Mouse (Mus musculus): ENCODE data around the gene Ptgir.

Gene Ptgir

DNA sequence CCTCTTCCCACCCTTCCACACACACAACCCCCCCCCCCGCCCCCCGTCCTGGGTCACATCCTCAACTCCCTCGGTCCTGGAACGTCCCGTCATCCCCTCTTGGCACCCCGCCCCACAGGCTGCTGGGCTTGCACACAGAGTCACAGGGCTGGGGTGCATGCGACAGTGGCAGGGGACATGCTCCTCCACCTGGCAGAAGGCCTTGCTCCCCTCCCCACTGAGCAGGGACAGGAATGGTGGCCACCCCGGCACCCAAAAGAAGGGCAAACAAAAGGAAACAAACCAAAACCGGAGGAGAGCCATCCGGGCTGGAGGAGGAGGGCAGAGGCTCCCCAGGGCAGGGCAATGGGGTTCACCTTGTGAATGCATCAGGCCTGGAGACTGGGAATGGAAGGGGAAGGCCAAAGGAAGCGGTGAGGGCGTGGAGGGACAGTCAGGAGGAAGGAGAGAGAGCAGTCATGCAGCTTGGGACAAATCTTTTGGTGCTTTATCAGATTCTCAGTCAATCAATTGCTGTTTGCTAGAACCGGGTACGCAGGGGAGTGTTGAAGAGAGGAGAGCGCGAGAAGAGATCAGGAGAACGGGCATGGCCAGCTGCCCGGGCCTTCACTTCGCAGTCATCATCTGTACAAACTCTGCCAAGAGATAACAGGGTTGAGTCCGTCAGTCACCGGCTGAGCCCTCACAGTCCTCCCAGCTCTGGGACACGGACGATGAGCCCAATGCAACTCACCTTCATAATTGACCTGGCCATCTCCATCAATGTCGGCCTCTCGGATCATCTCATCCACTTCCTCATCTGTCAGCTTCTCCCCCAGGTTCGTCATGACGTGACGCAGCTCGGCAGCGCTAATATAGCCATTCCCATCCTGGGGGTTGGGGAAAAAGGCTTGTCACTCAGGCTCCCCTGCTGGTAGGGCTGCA is 10.3 kb downstream of the Ptgir start:
- no peak for DNase-seq (ENCODE audit: low read depth, low spot score)

DNA sequence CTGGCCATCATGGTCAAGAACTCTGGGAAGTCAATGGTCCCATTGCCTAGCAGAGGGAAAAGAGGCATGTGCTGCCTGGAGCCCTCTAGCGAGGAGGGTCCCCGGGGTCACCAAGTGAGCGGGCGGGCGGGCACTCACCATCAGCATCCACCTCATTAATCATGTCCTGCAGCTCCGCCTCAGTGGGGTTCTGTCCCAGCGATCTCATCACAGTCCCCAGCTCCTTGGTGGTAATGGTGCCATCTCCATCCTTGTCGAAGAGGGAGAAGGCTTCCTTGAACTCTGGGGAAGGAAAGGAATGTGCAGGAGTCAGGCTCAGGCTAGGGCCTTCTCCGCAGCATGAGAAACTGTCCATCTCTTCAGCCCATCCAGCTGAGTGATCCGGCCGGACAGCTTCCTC is 11.2 kb downstream of the Ptgir start:
- DNase-seq (ENCODE audit: low read depth, low spot score): no peak

DNA sequence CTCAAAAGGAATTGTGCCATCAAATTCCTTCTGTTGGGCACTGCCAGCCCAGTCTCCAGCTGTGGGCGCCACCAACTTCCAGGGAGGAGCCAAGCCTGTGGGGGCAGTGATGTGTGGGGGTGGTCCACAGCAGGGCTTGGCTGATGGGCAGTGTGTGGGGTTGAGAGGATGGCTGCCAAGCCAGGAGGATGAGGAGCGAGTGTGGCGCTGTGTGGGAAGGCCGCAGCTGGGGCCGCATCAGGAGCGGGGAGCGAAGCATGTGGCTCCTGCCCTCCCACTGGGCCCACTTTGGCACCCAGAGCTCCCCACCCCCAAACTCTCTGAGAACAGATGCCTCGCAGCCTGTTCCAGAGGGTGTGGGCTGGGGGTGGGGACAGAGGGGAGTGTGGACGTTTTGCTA is 11.7 kb downstream of the Ptgir start:
- DNase-seq (ENCODE audit: low read depth, low spot score): no peak

DNA sequence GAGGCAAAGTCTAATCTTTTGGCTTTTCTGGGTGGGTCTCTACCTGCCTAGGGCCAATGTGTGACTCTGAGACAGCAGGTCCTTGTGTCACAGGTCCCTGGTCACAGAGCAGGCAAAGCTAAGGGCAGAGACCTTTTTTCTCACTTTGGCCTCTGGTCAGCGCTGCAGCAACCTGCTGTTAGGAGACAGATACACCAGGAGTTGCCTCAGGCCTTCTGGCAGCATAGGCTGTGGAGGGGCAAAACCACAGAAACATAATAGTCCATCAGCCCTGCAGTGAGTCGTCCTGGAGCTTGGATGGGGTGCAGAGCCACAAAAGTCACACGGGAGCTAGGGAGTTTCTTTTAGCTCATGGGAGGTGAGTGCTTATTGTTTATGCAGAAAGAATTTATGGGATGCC is 12.4 kb downstream of the Ptgir start:
- no peak for DNase-seq (ENCODE audit: low read depth, low spot score)

DNA sequence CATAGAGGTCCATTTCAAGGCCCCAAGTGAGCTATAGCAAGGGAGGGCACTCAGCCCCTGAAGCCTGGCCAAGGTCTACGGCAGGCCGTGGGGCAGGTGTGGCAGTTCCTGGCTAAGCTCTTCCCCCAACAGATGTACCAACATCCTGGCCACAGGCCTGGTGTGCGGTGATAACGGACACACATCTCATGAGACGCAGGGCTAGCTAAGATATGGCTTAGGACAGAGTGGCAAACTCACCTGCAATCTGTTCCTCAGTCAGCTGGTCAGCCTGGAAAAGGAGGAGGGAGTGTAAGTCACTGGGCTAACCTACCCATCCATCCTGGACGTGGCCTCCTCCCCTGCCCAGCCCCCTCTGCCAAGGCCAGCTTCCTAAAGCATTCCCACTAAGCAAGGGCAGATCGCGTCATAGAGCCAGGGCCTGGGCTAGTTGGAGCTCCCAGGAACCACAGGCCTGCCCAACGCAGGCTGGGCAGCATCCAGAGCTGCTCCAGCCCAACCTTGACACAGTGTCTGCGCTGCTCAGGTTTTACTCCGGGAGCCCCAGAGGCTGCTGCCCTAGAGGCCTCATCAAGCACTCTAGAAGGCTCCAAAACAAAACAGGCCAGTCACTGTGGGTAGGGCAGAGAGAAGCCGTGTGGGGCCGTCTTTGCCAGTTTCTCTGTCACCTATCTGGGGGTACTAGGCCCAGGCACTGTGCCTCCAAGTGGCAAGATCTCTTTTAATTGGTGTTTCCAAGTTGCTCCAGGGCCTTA is 13.3 kb downstream of the Ptgir start:
- no peak for DNase-seq (ENCODE audit: low read depth, low spot score)

DNA sequence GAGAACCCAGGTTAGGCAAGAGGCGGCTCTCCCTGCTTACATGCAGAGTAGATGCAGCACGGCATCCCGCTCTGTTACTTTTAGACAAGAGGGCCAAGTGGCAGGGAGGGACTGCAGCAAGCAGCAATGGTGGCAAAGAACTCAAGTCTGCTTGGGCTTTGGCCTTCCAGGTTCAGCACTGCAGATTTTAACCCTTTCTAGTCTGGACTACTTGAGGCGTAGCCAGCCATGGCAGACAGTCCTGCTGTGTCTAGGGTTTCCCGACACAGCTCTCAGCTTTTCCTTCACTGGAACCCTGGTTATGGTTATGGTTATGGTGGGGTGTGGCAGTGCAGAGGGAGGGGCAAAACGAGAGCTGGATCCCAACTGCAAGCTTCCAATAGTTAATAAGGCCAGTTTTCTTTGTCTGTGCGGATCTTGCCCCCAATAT is 13.9 kb downstream of the Ptgir start:
- no peak for DNase-seq (ENCODE audit: low read depth, low spot score)

DNA sequence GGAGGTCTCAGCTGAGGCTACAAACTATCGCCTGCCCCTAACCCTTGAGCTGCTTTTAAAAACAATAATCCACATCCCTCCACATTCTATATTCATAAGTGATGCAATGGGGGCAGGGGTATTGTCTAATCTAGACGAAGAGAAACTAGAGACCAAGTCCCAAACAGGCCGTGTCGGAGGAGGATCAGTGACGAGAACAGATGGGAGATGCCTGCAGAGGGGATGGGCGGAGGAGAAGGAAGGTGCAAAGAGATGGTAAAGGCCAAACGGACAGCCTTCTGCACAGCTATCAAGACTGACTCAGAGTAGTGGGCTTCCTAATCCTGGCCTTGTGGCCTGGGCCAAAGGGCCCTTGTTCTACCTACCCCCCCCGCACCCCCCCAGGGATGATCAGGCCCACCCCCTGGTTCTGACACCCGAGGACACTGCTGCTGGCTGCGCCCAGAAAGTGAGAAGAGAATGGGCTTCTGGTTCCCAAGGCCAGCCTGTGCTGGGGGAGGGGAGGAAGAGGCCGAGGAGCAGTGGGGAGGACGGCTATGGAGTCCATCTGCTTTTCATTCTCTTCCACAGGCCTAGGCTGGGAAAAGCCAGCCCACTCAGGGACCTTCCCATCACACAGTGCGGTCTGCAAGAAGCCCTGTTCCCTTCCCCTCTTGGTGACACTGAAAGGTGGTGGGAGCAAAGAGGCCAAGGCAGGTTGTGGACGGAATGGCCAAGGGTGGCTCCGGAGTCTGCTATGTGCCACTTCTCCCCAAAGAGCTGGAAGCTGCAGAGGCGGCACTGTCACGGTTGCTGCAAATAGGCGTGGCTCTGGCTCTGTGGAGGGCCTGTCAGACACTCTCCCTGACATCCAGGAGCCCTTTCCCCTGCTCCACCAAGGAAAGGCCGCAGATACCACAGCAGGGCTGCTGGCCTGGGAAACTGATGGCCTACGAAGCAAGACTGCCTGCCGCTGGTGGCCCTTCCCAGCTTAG is 14.8 kb downstream of the Ptgir start:
- no peak for DNase-seq (ENCODE audit: low read depth, low spot score)

DNA sequence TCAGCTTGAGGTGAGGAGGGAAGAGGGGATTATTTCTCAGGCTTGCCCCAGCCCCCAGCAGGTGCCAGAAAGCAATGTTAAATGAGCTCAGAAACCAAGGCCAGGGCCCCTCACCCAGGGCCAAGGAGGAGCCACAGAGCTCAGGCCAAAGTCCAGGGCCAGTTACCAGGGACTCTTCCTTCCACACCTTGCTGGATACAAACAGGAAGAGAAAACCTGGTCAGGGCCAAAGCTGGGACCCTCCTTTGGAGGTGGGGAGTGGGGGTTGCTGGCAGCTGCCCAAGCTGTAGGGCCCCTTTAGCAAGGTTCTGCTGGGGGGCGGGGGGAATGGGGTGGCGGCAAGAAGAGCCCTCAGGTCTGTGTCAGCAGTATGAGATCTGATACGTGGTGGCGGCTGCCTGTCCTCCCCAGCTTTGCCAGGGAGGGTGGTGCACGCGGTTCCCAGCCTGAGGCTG is 15.6 kb downstream of the Ptgir start:
- no peak for DNase-seq (ENCODE audit: low read depth, low spot score)

DNA sequence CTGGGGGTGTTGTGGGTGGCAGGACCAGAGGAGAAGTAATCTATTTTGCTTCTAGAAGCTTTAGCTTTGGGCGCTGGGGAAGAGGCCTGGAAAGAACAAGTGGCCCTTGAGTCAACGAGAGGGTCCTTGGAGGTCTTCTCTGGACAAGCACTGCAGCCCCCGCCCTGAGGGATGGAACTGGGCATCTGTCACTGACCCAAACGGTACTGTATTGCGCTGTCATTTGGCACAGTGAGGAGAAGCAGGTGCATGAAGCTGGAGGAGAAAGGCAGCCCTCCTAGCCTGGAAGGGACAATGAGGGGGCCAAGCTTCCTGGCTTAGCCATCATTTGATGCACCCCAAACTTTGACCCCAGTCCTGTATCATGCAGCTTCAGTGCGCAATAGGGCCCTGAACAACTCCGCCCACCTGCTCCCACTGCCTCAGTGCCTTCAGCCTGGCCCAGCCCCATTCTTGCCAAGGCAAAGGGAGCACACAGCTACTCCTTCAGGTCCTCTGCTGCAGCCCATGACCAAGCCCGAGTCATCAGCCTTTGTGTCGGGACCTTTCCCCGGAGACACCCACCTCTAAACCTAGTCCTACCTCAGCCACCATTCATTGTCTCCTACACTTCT is 16.2 kb downstream of the Ptgir start:
- DNase-seq (ENCODE audit: low read depth, low spot score): no peak

DNA sequence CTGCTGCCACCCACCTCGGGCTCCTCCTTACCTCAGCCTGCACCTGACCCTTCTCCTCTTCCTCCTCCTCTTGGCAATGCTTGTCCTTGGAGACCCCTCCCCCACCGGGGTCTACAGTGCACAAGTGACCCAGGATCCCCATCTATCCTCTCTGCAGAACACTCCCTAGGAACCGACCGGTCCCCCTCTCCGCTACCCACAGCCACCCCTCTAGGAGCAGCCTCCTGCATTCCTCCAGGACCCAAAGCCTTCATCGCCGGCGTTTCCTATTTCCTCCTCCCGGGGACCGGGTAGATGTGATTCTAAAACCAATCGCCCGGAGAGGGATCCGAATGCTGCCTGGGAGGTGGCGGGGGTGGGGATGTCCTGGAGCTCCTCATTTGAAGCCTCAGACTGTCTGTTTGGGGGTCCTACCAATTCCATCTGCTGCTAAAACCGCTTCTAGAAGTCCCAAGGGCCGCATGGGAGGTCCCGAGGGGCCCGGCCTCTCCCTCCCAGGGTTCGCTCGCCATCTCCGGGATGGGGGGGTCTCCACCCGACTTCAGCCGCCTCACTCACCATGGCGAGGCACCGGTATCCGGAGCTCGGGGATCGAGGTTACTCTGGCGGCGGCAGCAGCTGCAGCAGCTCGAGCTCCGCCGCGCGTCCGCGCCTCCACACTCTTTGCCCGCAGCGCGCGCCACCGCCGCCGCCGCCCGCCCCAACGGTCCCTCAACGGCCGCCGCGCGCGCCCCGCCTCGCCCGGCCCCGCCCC is 17.2 kb downstream of the Ptgir start:
- no peak for DNase-seq (ENCODE audit: low read depth, low spot score)

DNA sequence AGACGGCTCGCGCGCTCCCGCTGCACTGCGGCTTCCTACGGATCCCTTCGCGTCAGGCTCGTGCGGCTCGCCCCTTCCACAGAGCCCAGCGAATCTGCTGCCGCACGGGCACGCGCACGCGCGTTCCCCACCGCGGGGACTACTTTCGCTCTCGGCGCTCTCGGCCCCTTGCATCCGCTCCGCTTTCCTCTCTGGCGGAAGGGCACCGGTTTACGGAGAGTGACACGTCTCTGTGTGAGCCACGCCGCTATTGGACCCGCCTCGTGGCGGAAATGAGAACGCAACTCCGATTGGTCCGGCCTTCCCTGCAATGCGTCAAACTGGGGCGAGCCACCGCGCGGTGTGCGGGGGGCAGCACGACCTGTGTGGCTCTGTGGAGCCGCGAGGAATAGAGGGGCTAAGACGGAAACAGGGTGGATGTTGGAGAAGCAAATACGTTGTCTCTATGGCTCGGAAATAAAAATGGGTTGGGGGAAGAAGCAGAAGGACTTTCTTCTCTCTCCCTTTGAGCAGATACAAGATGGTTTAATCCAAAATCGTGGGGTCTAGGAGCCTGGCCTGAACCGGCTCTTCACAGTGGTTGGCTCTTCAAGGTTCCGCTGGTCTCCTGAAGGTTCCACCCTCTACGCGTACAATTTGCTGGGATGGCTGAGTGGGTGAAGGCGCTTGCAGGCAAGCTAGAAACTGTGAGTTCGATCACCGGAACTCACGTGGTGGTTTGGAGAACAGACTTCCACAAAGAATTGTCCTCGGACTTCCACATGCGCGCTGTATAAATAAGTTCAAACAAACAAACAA is 17.9 kb downstream of the Ptgir start, which contains the start of gene Calm3:
Gene Calm3, minus strand, starts transcription at position 78 of the 798 bp plus-strand sequence.
- DNase-seq (ENCODE audit: low read depth, low spot score): peak; percentile 100

DNA sequence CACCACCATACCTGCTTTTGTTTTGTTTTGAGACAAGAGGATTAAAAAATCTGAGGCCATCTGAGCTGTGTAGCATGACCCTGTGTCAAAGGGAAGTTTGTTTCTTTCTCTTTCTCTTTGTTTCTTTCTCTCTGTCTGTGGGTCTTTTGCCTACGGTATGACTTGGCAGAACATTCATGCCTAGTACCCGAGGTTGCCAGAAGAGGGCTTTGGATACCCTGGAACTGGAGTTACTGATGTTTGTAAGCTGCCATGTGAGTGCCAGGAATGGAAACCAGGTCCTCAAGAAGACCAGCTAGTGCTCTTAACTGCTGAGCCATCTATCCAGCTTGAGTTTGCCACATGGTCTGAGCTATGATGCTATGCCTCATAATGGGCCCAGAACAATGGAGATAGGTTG is 22.1 kb downstream of the Ptgir start:
- no peak for DNase-seq (ENCODE audit: low read depth, low spot score)

DNA sequence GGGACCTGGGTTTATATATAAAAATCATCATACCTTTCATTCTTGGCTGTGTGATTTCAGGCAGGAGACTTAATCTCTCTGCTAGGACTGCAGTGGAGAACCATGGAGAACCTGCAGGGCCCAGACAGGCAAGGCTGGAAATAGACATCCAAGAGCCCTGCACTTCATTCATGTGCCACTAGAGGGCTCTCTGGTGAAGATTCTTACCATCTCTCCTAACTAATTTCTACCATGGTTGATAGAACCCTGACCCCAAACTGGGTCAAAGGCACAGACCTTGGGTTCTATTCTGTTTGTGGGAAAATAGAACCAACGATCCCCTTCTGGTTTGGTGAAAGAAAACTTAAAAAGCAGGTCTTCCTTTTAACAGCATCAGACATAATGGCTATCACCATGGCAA is 24.6 kb downstream of the Ptgir start:
- DNase-seq (ENCODE audit: low read depth, low spot score): peak; percentile 57

DNA sequence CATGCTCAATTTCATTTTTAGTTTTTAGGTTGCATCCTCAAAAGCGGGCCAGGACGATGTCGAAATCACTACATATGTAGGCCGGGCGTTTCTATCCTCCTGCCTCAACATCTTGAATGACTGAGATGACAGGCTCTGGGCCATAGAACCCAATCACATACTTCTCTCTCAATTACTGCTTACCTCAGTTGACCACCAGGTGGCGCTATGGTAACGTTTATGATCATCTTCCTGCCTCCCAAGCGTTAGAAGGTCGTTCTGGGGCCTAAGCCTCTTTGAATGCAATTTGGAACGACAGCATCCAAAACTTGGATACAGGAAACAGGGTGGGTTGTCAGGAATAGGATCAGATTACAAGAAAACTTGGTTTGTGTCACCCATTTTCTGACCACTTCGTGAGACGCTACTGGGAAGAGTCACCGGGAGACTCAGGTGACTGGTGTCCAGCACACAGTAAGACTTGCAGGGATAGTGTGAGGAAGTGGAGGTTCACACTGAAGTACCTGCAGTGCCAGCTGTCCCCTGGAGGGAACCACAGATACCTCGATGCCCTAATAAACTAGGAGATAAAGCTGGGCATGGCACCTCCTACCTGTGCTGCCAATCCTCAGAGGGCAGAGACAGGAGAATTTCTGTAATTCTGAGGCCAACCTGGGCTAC is 25.8 kb downstream of the Ptgir start:
- peak; percentile 88 for DNase-seq (ENCODE audit: low read depth, low spot score)

DNA sequence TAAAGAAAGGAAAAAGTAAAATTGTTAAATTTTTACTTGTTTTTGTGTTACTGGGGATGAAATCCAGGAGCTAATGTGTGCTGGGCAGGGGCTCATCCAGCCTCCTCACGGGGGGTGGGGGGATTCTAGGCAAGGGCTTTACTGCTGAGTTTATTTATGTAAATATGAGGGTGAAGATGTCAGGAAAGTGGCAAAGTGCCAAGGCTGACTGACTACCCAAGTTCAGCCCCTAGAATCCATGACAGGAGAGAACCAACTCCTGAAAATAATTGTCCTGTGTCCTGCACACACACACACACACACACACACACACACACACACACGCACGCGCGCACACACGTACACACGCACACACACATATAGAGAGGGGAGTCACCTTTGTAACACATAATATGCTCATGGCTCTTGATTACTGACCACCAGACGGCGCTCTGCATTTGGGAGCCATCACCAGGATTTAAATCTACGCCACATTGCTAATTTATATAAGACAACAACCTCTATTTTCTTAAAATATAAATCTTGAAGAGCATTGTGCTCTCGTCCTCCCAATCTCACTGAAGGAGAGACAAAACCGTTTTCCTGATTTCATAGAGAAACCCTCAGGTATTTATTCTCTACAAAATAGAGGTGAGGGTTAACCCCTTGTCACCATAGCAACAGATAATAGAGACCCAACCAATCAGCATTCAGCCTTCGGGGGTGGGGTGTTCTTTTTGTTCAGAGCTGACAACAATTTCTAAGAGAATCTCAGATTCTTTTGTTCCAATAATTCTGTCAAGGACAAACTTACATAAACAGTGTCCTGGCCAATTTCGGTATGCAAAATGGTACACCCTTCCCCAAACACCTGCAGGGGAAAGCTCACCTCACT is 26.7 kb downstream of the Ptgir start:
- DNase-seq (ENCODE audit: low read depth, low spot score): peak; percentile 57

DNA sequence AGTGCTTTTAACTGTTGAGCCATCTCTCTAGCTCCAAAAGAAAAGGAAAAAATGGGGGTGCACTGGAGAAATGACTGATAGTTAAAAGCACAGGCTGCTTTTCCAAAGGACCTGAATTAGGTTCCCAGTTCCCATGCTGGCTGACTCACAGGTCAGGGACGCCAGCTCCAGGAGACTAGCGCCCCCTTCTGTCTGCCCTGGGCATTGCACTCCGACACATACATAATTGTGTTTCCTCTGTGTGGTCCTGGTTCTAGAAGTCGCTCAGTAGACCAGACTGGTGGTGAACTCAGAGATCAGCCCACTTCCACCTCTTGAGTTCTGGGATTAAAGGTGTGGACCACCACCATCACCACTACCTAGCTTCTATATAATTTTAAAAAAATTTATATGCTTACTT is 31.0 kb downstream of the Ptgir start:
- DNase-seq (ENCODE audit: low read depth, low spot score): no peak

DNA sequence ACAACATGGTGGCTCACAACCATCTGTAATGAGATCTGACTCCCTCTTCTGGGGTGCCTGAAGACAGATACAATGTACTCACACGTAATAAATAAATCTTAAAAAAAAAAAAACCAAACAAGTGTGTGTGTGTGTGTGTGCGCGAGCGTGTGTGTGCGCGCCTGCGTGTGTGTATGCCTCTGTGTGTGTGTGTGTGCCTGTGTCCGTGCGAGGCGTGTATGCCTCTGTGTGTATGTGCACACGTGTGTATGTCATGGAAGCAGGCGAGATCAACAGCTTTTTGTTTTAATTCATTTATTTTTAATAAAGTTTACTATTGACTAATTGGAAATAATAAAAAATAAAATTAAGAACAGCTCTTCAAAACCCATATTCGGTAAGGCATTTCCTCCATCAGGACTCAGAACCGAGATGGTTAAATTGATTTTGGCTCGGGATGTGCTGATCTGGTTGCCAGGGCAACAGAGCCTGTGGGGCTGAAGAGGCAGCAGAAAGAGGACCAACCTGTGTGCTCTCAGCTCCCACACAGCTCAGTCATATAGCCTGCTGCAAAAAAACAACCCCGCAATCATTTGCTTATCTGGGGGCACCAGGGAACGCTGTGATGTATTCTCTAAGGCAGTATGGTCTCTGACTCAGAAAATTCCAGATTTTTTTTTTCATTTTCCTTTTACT is 32.0 kb downstream of the Ptgir start:
- DNase-seq (ENCODE audit: low read depth, low spot score): no peak

All from retina, postnatal 7 days (tissue).